Mouse (Mus musculus): ENCODE measurements at regions not wholly inside any gene's neighbourhood (a gene's known extent, or its start where the extent isn't known, plus 50 kb on each side); places are given as distances from the start of the nearest gene placed in this dataset.

- no peak for DNase-seq (ENCODE audit: low read depth, low spot score)
These were observed 142.1 kb downstream of the Pik3r1 start for GRCm38 (mm10) chr13:101625922-101626321.

DNA sequence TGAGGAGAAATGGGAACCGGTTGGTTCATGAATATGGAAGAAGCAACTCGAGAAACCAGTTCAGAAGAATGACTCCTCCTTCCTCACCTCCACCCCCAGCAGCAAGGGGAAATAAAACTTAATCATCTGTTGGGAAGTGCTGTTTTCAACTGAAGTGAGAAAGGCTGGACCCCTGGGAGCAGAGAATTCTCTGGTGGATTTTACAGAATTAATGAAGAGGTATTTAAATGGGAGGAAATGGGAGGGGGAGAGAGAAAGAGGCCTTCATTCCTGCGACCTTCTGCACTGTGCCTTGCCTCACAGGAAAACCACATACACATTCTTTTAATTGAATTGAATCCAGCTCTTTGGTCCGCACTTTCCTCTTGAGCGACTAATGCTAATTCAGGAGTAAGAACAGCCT lies 143.8 kb downstream of the Pik3r1 start:
- no peak for DNase-seq (ENCODE audit: low read depth, low spot score)

DNA sequence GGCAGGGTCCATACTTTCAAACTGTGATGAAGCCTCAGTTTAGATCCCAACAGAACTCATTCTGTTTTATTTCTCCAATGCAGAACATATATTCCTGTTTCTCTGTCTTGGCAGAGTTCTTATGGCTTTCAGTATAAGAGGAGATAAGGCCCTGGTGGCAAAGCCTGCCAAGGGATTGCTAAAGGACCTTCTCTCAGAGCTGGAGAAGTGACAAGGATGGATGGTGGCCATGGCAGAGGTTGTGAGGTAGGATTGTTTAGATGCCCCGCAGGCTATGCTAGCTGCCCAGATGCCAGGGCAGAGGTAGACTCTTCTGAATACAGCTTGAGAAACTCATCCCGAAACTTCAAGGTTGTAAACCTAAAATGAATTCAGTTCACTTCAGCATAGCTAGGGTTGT lies 145.4 kb downstream of the Pik3r1 start:
- no peak for DNase-seq (ENCODE audit: low read depth, low spot score)

DNA sequence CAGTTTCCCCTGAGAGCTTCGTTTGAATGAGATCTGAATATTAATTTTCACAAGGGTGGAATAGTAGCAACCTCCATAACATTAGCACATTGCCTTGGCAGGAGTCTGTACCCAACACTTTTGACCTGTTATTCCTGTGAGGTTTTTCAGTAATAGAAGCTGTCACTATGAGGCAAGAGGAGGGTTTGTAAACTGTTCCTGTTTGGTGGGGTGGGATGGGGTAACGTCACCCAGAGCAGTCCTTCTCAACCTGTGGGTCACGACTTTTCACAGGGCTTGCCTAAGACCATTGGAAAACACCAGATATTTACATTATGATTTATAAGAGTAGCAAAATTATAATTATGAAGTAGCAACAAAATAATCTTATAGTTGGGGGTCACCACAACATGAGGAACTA lies 147.4 kb downstream of the Pik3r1 start:
- DNase-seq (ENCODE audit: low read depth, low spot score), result no peak

GRCm38 (mm10) chr13:101619154-101619553 lies 148.9 kb downstream of the Pik3r1 start:
- no peak for DNase-seq (ENCODE audit: low read depth, low spot score)

- no peak for DNase-seq (ENCODE audit: low read depth, low spot score)
These were observed 155.2 kb downstream of the Pik3r1 start for GRCm38 (mm10) chr13:101612786-101613185.

DNA sequence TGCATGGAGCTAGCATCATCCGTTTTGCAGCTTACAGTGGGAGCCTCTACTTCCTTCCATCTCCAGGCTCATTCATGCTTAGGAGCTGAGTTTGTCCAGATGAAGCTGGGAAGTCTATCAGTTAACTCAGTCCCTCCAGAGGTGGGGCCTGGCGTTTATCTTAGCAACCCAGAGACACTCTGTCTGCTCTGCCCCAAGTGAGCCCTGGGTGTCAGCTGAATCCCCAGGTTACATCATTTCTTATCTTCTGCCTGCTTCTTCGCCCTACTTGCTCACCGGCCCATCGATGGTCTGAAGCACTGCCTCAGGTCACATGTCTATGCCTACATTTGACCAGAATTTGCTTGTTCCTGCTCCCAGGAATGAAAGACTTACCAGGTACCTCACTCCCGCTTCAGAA lies 156.3 kb downstream of the Pik3r1 start:
- DNase-seq (ENCODE audit: low read depth, low spot score), result no peak

DNA sequence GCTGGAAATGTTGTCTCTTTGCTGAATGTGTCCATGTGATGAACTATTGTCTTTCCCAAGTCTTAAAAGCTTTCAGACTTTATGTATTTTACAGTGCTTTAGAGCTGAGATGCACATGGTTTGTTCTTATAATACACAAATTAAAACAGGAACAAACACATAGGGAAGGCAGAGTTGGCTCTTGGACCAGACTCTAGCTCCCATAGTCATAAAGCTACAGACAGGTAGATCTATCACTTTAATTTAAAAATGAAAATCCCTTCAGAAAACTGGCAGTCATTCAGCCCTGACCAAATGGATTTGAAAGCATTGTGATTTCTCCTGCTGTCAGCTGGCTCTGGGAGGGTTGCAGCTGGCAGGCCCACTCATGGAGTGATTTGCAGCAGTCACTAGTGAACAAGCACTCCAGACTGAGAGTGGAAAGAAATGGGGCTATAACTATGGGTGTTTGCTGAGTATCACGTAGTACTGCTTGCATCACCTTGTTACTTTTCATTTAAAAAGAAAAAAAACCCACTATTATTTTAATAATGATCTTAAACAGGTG lies 161.8 kb downstream of the Pik3r1 start:
- DNase-seq (ENCODE audit: low read depth, low spot score), result no peak

DNA sequence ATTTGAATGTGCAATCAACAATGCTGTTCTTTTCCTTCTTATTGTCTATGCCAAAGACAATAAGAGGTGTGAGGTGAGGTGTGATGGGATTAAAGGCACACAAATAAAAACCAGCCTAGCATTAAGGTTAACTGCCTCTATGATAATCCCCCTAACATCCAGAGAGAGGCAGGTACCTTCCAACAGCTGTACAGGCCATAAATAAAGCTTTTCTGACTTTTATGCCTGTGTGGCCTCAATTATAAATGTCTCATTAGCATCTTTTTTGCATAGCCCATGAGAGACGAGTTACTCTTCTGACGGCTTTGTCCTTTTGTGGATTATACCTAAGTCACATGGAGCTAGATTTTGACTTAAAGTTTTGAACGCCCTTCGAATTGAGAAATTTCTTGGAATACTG lies 162.3 kb downstream of the Pik3r1 start:
- no peak for DNase-seq (ENCODE audit: low read depth, low spot score)

- no peak for DNase-seq (ENCODE audit: low read depth, low spot score)
These were observed 163.0 kb downstream of the Pik3r1 start for GRCm38 (mm10) chr13:101605051-101605450.

GRCm38 (mm10) chr13:101598126-101598485 lies 169.9 kb downstream of the Pik3r1 start:
- DNase-seq (ENCODE audit: low read depth, low spot score), result peak; percentile 3

DNA sequence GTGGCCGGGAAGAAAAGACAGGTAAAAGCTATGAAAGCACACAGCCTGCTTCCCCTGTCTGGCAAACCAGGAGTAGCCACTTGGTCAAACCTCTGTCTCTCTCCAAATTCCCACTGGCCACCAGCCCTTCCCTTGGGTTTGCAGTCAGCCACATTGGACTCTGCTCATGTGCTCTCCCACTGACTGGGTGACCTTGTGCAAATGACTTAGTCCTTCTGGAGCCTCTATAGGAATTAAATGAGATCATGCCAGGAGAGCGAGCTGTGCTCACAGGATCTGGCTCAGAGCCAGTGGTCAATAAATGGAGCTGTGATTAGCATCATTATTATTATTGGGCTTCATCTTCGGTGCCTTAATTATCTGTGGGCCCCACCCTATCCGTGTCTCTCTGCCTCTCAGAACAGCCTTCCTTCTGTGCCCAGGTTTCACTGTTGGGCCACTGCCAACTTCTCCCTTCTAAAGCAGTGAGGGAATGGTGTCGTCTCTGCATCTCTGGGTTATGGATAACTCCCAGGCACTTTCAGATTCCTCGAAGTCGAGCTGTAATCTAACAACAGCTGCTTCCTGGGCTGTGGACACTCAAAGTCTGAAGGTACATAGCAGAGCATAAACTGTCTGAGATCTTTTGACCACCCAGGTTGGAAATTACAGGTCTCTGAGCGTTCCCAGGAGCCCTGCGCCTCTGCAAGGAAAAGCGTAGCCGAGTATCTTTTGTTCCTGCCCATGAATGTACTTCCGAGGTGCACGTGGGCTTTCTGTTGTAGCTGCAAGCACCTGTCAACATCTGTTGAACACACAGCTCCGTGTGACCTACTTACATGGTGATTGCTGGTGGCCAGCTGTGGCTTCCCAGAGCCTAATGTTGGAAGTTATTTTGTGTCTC lies 170.5 kb downstream of the Pik3r1 start:
- DNase-seq (ENCODE audit: low read depth, low spot score), result peak; percentile 44

GRCm38 (mm10) chr13:101594511-101595175 lies 173.4 kb downstream of the Pik3r1 start:
- no peak for DNase-seq (ENCODE audit: low read depth, low spot score)

GRCm38 (mm10) chr13:101592355-101592754 lies 175.7 kb downstream of the Pik3r1 start:
- DNase-seq (ENCODE audit: low read depth, low spot score), result no peak

- DNase-seq (ENCODE audit: low read depth, low spot score), result no peak
These were observed 179.1 kb downstream of the Pik3r1 start for GRCm38 (mm10) chr13:101588905-101589304.

GRCm38 (mm10) chr13:101586787-101587186 lies 181.2 kb downstream of the Pik3r1 start:
- DNase-seq (ENCODE audit: low read depth, low spot score), result no peak

DNA sequence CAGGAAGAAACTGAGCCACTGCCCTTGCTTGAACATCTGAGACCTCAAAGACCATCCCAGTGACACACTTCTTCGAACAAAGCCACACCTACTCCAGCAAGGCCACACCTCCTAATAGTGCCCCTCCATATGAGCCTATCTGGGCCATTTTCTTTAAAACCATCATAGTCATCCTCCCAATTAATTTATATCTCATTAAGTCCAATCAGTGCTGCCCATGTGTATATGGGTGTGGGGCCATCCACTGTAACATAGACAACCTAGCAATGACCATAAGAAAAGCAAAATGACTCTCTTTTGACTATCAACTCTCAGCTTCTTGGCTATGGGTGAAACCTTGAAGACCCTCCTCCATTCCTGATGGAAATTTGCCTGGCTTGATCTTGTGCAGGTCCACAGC lies 191.5 kb downstream of the Pik3r1 start:
- DNase-seq (ENCODE audit: low read depth, low spot score), result no peak

- no peak for DNase-seq (ENCODE audit: low read depth, low spot score)
These were observed 195.0 kb downstream of the Pik3r1 start for GRCm38 (mm10) chr13:101572809-101573590.

DNA sequence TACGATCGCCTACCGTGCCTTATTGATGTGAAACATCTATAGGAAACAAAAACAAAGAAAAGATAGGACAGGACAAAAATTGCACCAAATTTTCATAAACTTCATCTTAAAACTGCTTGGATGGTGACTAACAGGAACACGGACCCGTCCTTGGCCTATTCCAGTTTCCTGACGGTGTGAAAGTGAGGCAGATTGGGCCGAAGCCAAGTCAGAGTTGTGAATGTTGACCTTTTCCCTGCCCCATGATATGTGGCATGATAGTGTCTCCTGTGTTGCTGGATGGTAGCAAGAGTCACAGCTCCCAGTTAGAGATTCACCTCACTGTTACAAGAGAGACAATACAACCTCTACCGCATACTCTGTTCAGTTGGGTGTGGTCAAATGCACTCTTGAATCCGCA lies 195.8 kb downstream of the Pik3r1 start:
- no peak for DNase-seq (ENCODE audit: low read depth, low spot score)

DNA sequence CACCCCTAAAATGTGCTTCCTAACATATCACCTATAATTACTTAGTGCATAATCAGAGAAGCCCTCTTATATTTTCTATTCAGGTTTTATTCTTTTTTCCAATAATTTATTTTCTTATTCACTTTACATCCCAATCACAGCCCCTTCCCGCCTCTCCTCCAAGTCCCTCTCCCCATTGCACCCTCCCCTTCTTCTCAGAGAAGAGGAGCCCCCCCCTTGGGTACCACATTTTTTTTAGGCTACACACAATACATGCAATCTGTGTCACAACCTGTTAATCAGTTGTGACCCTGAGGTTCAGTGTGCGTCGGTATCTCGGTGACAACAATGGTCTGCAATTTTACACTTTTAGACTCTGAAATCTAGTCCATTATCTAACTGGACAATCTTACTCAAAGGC lies 198.0 kb downstream of the Pik3r1 start:
- DNase-seq (ENCODE audit: low read depth, low spot score), result no peak

GRCm38 (mm10) chr13:101568985-101569631 lies 198.9 kb downstream of the Pik3r1 start:
- DNase-seq (ENCODE audit: low read depth, low spot score), result no peak

DNA sequence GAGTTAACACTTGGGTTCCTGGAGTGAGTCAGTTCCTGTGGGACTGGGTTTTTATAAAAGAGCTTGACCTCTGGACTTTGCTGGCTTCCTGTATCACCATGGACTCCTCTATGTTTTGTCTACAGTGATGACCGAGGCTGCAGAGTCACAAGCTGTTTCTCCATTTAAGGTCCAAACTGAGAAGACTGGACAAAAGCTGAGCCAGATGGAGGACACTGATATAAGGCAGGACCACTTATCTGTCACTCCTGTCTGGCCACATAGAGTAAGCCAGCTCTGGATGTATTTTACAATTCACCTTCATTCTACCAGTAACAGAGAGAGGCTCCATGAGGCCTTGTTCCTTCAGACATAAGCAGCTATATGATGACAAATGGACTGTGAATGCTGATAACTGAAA lies 202.7 kb downstream of the Pik3r1 start:
- no peak for DNase-seq (ENCODE audit: low read depth, low spot score)
